Mouse (Mus musculus) heart, adult 11 months (tissue): ENCODE measurements around the gene Cdk5r1.

Source experiments
- DNase-seq: peaks from one replicate; pipeline ENCODE4 v3.0.0; 2022

Gene Cdk5r1

DNA sequence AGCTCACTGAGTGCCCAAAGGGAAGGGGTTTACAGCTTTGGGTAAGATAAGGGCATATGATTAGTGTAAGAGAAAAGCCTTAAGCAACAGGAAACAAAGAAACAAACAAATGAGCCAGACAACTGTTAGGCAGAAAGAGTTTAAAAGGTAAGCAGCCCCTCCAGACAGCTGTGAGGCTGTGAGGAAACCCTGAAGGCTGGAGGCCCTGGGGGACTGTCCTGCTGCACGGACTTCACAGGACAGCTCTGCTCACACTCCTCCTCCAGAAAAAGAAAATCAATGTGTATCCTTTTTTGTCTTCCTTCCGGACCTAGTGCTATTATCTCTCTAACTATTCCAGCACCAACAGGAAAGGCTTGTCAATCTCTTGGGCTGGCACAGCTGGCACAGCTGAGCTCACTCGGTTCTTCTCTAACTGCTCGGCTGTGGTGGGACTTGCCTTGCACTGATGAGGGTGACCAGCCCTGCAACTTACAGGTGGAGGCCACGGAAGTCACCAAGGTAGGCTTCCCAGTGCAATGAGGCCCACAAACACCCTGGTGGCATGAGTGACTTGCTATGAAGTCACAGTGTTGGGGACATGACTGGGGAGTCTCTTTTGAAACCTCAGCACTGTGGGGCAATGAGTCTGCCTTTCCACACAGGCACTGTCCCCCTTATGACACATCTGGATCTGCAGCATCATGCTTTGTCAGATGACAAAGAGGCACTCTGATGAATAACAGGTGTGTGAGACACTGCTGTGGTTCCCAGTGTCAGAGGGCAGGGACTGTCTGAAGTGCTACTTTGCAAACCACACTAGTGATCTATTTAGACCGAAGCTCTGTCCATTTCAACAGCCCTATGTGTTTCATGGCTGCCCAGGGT, 27.9 kb downstream of the Cdk5r1 start:
- DNase-seq, result no peak

DNA sequence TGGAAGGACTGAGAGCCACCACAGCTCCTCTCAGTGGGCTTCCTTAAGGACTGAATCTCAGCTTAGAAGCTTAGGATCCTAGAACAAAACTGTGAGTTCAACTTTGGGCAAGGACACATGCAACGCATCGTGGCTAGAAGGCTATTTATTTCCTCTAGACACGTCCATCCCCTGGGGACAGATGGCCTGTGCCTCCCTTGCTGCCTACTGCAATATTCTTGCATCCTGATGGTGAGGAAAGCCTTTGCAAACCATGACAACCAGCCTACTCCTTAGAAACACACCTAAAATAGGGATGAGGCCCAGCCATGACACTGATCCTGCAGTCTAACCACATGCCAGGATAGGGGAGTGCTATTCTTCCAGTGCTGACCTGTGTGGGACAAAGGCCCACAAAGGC, 28.8 kb downstream of the Cdk5r1 start:
- no peak for DNase-seq

GRCm38 (mm10) chr11:80506483-80506882, 29.7 kb downstream of the Cdk5r1 start:
- DNase-seq, result no peak

GRCm38 (mm10) chr11:80507791-80508190, 31.0 kb downstream of the Cdk5r1 start:
- DNase-seq, result no peak

DNA sequence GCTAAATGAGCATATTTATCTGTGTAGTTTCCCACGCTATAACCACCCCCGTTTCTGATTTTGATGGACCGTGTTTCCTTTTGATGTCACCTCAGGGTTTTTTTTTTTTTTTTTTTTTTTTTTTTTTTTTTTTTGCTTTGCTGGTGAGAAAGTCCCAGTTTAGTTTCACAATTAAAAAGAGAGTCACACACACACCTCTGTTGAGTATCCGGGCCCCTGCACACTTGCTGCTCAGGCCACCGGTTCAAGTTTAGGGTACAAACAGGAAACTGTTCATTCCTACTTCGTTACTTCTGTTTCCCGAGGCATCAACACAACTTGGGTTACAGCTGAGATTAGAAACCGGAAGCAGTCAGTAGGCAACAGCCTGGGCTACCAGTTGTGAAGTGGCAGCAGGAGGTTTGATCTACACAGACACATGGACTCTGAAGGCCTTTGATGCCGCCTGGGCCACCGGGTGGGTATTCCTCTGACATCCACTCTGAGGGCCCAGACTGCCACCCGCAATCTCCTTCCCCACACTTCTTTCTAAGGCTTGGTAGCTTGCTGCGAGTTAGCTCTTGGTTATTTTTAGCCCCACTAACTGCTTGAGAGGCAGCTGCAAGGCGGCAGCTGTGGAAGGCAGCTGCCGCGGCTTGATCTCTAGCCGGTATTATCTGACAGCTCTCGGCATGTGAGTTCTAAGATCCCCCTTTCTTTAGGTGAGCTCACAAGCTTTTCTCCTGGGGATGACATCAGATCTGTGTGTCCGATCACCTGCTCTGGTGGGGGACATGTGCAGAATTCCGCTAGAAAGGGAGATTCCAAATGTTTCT, 31.7 kb downstream of the Cdk5r1 start:
- peak; percentile 94 for DNase-seq

GRCm38 (mm10) chr11:80509176-80509506, 32.3 kb downstream of the Cdk5r1 start:
- DNase-seq, result no peak

DNA sequence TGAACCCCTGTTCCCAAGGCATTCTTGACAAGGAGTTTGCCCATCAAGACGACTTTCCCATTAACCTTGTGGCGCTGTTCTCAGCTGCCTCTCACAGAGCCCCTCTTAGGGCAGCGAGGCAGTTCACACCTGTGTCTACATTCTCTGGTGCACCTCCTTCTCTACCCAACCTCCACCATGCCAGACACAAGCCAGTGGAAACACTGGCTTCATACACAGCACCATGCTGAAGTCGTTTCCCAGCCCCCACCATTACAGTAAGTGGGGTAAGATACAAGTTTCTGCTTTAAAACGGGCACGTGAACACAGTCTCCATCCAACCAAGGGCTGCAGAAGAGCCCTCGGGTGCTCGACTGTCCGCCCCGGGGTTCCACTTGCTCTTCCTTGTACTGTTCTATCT, 33.3 kb downstream of the Cdk5r1 start:
- DNase-seq, result no peak

DNA sequence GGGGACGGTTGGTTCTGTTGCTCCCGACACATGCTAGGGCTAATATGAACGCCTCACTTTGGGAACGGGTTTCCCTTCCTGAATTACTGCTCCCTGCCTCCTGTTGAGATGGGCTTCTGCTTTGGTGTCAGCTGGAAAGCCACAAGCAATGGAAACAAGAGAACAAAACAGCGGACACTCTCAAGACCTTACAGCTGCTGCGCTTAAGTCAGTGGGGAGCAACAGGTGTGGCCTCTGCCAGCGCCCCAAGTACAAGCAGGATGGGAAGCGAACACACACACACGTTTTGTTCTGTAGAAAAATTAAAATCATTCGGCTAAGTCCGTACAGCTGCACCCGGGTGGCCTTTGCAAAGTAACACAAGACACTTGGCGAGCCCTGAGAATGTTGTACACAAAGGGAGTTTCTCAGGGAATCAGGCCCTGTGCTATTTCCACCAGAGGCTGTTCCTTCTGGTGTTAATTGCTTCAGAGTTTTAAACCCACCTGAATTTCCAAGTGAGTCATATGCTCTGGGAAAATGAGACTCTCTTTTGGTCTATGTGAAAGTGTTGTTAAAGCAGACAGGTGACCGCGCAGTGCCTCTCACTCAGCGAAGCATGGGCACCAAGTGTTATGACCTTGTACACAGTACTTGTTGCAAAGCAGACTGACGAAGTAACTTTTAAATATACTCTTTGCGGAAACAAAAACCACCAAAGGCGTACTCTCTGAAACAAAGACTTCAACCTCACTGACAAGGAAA, 35.7 kb downstream of the Cdk5r1 start:
- no peak for DNase-seq

DNA sequence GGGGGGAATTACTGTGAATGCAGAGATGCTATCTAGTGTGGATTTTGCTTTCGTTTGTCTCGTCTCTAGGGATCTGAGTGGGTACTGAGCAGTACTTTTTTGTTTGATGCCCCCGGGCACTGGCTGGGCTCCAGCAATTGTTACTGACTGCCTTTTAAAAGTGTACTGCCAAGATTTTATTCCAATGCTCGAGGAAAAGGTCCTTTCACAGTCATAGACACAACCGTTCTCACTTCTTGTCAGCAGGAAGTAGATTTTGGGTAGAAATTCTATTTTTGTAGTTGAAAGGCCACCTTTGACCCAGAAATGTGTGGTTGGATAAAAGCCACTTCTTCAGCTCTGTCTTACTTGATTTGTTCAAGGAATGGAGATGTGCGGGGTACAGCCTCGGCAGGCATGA, 37.0 kb downstream of the Cdk5r1 start:
- no peak for DNase-seq

DNA sequence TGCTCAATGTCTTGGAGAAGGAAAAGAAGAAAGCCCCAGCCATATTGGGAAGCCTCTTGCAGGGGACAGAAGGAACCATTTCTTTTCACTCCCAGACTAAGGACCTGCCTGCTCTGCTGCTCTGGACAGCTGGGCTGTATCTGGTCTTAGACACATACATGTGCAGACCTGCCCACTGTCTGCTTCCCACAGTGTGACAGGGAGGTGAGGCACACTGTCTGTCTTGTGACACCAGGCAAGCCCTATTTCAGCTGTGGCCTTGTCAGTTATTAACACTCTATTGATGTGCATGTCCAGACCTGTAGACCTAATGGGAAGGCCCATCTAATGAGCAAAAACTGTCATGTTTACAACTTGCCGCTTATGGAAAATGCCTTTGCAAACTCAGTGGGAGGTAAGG, 38.5 kb downstream of the Cdk5r1 start:
- DNase-seq, result no peak

DNA sequence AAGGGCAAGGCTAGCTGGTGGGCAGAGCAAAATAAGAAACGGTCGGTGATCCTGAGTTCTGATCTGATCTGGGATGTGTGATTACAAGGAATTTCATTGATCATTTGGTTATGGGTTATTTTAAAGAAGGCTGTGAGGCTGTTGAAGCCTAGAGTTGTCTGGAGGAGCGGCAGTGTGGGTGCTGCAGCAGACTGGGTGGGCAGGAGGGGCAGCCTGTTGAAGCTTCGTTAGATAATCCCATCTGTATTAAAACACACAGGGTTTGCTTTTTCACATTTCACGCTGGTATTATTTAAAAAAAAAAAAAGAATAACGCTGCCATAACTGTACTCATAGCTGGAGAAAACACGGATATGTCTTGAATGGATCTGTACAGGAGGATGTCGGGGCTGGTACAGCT, 39.1 kb downstream of the Cdk5r1 start:
- DNase-seq, result no peak

GRCm38 (mm10) chr11:80518421-80519367, 41.9 kb downstream of the Cdk5r1 start:
- no peak for DNase-seq

DNA sequence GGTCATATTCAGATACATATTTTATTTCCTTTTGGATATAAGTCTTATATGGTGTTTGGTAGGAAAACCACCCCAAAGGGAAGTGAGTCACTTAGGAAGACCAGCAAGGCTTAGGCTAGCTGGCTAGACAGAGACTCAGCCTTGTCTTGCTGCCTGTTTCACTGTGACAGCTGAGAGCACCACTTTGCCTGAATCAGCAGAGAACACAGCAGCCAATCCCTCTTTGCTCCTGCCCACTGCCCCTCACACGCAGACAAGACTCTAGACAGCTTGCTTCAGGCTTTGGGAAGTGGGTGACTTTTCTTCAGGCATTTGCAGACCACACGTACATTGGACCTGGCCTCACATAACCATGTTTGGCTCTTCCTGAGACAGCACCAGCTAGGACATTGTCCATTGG, 44.3 kb downstream of the Cdk5r1 start:
- DNase-seq, result no peak

DNA sequence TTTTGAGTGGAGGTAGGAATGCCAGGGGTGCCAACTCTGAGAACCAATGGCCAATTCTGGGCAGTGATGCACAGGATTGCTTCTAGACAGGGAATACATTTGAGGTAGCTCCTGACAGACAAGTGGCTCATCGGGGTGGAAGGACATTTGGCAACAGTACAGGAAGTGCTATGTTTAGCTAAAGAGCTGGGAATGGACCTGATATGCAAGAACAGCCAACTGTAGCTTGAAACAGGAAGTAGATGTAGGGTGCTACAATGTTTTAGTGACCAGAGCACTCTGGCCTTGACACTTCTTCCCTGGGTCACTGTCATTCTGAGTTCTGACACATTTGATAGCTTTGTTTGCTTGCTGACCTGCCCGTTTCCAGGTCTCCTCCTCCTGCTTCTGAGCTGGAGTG, 46.0 kb downstream of the Cdk5r1 start:
- peak; percentile 91 for DNase-seq

DNA sequence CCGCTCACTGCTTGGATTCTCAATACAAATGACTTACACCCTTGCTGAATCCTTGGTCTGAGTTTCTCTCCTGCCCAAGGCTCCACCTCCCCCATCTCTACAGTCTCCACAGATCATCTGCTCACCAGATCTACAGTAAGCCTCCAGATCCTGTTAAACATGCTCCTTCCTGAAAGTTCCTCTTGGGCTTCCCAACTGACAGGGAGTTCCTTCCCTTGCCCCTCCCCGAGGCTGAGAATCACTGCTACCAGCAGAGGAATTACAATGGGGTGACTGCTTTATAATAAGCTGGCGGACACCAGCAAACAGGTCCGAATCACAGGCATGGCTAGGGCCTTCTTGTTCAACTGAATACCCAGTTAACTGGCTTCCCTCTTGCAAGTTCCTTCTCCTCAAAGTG, 46.6 kb downstream of the Cdk5r1 start:
- DNase-seq, result peak; percentile 94

DNA sequence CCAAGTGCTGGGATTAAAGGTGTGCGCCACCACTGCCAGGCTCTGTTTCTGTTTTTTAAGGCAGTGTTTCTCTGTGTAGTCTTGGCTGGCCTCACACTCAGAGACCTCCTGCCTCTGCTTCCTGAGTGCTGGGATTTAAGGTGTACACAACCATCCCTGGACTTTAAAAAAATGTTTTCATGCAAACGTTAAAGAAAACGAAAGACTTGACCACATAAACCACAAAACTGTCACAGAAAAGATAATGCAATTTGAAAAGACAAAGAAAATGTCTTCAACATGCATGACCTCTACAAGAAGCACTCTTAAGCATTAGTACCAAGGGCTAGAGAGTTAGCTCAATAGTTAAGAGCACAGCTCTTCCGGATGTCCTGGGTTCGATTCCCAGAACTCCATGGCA, 47.4 kb downstream of the Cdk5r1 start:
- no peak for DNase-seq

DNA sequence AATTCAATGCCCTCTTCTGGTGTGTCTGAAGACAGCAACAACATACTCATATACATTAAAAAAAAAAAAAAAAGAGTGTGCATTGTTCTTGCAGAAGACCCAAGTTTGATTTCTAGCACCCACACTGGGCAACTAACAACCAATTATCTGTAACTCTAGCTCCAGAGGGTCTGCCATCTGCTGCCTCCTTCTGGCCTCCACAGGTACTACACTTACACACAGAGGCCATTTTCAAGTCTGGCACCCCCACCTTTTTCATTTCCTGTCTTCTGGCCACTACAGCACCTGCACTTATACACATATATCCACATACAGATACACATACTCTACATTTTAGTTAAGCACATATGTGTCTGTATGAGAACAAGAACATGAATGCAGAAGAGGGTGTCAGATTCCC, 50.9 kb downstream of the Cdk5r1 start:
- DNase-seq, result no peak

- no peak for DNase-seq
Measured at GRCm38 (mm10) chr11:80529149-80529548, 52.3 kb downstream of the Cdk5r1 start.
